Comparison of ENCODE assay signal across 7 mouse cellular contexts in the genomic region with DNA sequence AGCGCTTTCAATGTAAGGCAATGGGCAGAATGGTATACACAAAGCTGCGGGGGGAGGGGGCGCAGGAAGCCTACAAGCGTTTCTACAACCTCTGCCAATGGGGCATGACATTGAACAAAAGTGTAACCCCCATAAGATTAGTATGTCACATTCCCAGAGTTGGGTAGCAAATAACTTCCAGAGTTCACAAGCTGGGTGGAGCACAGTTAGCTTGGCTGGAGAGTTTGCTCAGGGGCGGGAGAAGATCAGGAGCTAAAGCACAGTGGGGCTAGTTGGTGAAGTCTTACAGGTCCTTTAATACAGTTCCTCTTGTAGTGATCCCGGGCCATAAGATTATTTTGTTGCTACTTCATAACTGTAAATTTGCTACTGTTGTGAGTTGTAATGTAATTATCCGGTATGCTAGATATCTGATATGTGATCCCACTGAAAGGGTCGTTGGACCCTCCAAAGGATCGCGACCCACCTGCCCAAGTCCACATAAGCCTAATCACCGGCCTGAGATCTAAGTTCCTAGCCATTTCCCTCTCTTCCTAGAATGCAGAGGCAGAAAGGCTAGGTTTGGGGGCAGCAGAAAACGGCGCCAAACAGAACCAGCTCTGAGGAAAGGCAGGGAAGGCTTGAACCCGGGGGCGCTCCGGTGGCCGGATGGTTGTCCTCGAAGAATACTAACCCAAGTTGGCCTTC. TPM values are rescaled to one million over a fixed set of nuclear protein-coding genes. Genes with fewer than 3 reads are reported as not detected.
A peak's percentile ranks its signal among the peaks of the same experiment; 100 is the strongest.
DNase-seq lines count a peak whose midpoint lies in the region; ATAC-seq and TF ChIP-seq lines count a peak whose summit lies in the region.

No protein-coding gene starts in this region.

- peak overlapping the region; percentile 90 for H3K4me2 ChIP-seq in heart, embryonic 13.5 days
- peak overlapping the region; percentile 93 for H3K4me2 ChIP-seq in stomach, embryonic 14.5 days (replicated peaks; ENCODE audit: low read depth, low read length)

- no peaks in the 10 kb centered on the region for H3K9me3 ChIP-seq in heart, embryonic 13.5 days
- no peaks in the 10 kb centered on the region for H3K9me3 ChIP-seq in stomach, embryonic 14.5 days (ENCODE audit: control insufficient read depth, low read depth, low read length)

- 11% methylated on average over 18 of the region's 18 CpGs for WGBS in lung, adult 2 months
- 13% methylated on average over 18 of the region's 18 CpGs for WGBS in heart, embryonic 13.5 days
- 12% methylated on average over 18 of the region's 18 CpGs for WGBS in liver, adult 2 months
- WGBS in stomach, embryonic 14.5 days: 11% methylated on average over 18 of the region's 18 CpGs

- peaks cover 13% of the 10 kb centered on the region for H3K36me3 ChIP-seq in heart, embryonic 13.5 days
- peaks cover 5% of the 10 kb centered on the region for H3K36me3 ChIP-seq in liver, adult 2 months (ENCODE audit: control insufficient read depth, insufficient read depth, low read length)
- no peaks in the 10 kb centered on the region for H3K36me3 ChIP-seq in stomach, embryonic 14.5 days (ENCODE audit: control insufficient read depth, insufficient read depth, low read length)

- DNase-seq in lung, adult 2 months: no peak
- no peak for DNase-seq in lung, postnatal 14 days
- peak; percentile 50 for DNase-seq in c-Kit-negative CD71-positive TER-119-positive erythroid progenitor cells, embryonic 14.5 days (ENCODE audit: low read depth, low spot score)
- peak; percentile 42 for DNase-seq in liver, adult 2 months (ENCODE audit: extremely low read depth, low read depth, low spot score)
- DNase-seq in right cerebral cortex, postnatal 10 days (ENCODE audit: low spot score in 2 of 2): no peak

- no peak for TF ChIP-seq POLR2A in lung, adult 2 months (IDR thresholded peaks at IDR 0.05; ENCODE audit: borderline replicate concordance, extremely low read depth, low read depth, low read length)
- no peak for TF ChIP-seq POLR2A in liver, adult 2 months (IDR thresholded peaks at IDR 0.05; ENCODE audit: extremely low read depth, insufficient read depth, low read length)

- peak overlapping the region; percentile 95 for H3K4me3 ChIP-seq in lung, adult 2 months (replicated peaks; ENCODE audit: extremely low read depth, low read depth, low read length)
- peak overlapping the region; percentile 98 for H3K4me3 ChIP-seq in heart, embryonic 13.5 days
- peak overlapping the region; percentile 85 for H3K4me3 ChIP-seq in liver, adult 2 months (ENCODE audit: insufficient read depth, low read depth, low read length)
- peak overlapping the region; percentile 98 for H3K4me3 ChIP-seq in stomach, embryonic 14.5 days (ENCODE audit: low read depth, low read length)

- H3K27ac ChIP-seq in heart, embryonic 13.5 days (replicated peaks): peak overlapping the region; percentile 95
- peak overlapping the region; percentile 71 for H3K27ac ChIP-seq in liver, adult 2 months (replicated peaks; ENCODE audit: insufficient read depth, low read depth, low read length)
- H3K27ac ChIP-seq in stomach, embryonic 14.5 days (ENCODE audit: low read length): peak overlapping the region; percentile 79

- H3K9ac ChIP-seq in heart, embryonic 13.5 days: peak overlapping the region; percentile 99
- peak overlapping the region; percentile 99 for H3K9ac ChIP-seq in liver, adult 2 months (ENCODE audit: low read depth, low read length)
- H3K9ac ChIP-seq in stomach, embryonic 14.5 days (replicated peaks; ENCODE audit: low read depth, low read length): peak overlapping the region; percentile 93

- H3K27me3 ChIP-seq in heart, embryonic 13.5 days (replicated peaks): no peaks in the 10 kb centered on the region
- H3K27me3 ChIP-seq in liver, adult 2 months (ENCODE audit: control insufficient read depth, insufficient read depth, low read length): no peaks in the 10 kb centered on the region
- H3K27me3 ChIP-seq in stomach, embryonic 14.5 days (ENCODE audit: control insufficient read depth, insufficient read depth, low read length): no peaks in the 10 kb centered on the region

- peaks cover 19% of the 10 kb centered on the region for H3K4me1 ChIP-seq in lung, adult 2 months (ENCODE audit: control insufficient read depth, insufficient read depth, low read length)
- H3K4me1 ChIP-seq in heart, embryonic 13.5 days: peaks cover 49% of the 10 kb centered on the region
- H3K4me1 ChIP-seq in liver, adult 2 months (ENCODE audit: control insufficient read depth, insufficient read depth, low read length): peaks cover 21% of the 10 kb centered on the region
- H3K4me1 ChIP-seq in stomach, embryonic 14.5 days (ENCODE audit: control insufficient read depth, insufficient read depth, low read length): peaks cover 20% of the 10 kb centered on the region

- peaks cover 18% of the 10 kb centered on the region; the same call in 1 of the 2 replicates for H3K79me2 ChIP-seq in liver, adult 2 months (ENCODE audit: control insufficient read depth, insufficient read depth, low read length)

- TF ChIP-seq CTCF in lung, adult 2 months (IDR thresholded peaks at IDR 0.05; ENCODE audit: insufficient read depth, low read length): no peak
- no peak for TF ChIP-seq CTCF in liver, adult 2 months (IDR thresholded peaks at IDR 0.05; ENCODE audit: low read depth, low read length)

- ATAC-seq in heart, embryonic 13.5 days (ENCODE audit: extremely low read depth, insufficient number of reproducible peaks, low FRiP score, low TSS enrichment): no peak
- peak; percentile 44; the same call in 1 of the 2 replicates for ATAC-seq in stomach, embryonic 14.5 days (ENCODE audit: insufficient number of reproducible peaks, insufficient read depth, low FRiP score, low read depth)

RNA-seq across cellular contexts. Expression of gene Prox2, which starts 0.4 kb away (rescaled TPM):
- polyA plus RNA-seq in lung, adult 2 months (2012; rRNA removed): 2.6 and 2.8 TPM in 2 replicates
- 1.9 and 2.8 TPM in 2 replicates for polyA plus RNA-seq in heart, embryonic 13.5 days (2015; fragmentation: Nextera tagmentation; extraction: Ambion mirVana)
- total RNA-seq in liver, adult 2 months (2014; rRNA removed): 1.8 and 1.9 TPM in 2 replicates
- polyA plus RNA-seq in liver, adult 2 months (2012; rRNA removed): 1.3 and 1.5 TPM in 2 replicates
- polyA plus RNA-seq in stomach, embryonic 14.5 days (2014; fragmentation: Nextera tagmentation; extraction: Ambion mirVana): 4.4 and 5.3 TPM in 2 replicates

RNA-seq across cellular contexts. Expression of gene Dlst, which starts 0.5 kb away (rescaled TPM):
- 62.8 and 88.7 TPM in 2 replicates for polyA plus RNA-seq in lung, adult 2 months (2012; rRNA removed)
- polyA plus RNA-seq in heart, embryonic 13.5 days (2015; fragmentation: Nextera tagmentation; extraction: Ambion mirVana): 176 and 193 TPM in 2 replicates
- 149 and 150 TPM in 2 replicates for total RNA-seq in liver, adult 2 months (2014; rRNA removed)
- 111 and 112 TPM in 2 replicates for polyA plus RNA-seq in liver, adult 2 months (2012; rRNA removed)
- 99.1 and 102 TPM in 2 replicates for polyA plus RNA-seq in stomach, embryonic 14.5 days (2014; fragmentation: Nextera tagmentation; extraction: Ambion mirVana)

RNA-seq across cellular contexts. Expression of gene Rps6kl1, which starts 40.9 kb away (rescaled TPM):
- 1.1 and 1.4 TPM in 2 replicates for polyA plus RNA-seq in lung, adult 2 months (2012; rRNA removed)
- 1.2 and 1.3 TPM in 2 replicates for polyA plus RNA-seq in heart, embryonic 13.5 days (2015; fragmentation: Nextera tagmentation; extraction: Ambion mirVana)
- 0.28 and 0.34 TPM in 2 replicates for total RNA-seq in liver, adult 2 months (2014; rRNA removed)
- 0.39 and 0.48 TPM in 2 replicates for polyA plus RNA-seq in liver, adult 2 months (2012; rRNA removed)
- 1.5 and 1.8 TPM in 2 replicates for polyA plus RNA-seq in stomach, embryonic 14.5 days (2014; fragmentation: Nextera tagmentation; extraction: Ambion mirVana)

Comparison
In these comparisons a context has a peak if more than half of its experiments do, and no peak if none do; other contexts are left out.
1. DNase-seq: peak in c-Kit-negative CD71-positive TER-119-positive erythroid progenitor cells, embryonic 14.5 days (single experiment) and liver, adult 2 months (single experiment); none in lung, adult 2 months (single experiment), lung, postnatal 14 days (single experiment) and right cerebral cortex, postnatal 10 days (0 of 2).
2. Peak in every context shown above with its lines, with median percentiles within 50 percentile points of each other: H3K4me3 ChIP-seq, H3K27ac ChIP-seq and H3K9ac ChIP-seq.